Mouse (Mus musculus) frontal cortex, postnatal 10 days (tissue): Measurements from ENCODE around the gene Tmod3.
"Not testable (repeated sequence)": the region's sequence is repeated elsewhere in the genome, so short reads cannot be mapped to it uniquely, and the experiment has no call there.

ENCODE experiments used
- DNase-seq, 2 experiments: peaks; one replicate each; pipeline ENCODE4 v3.0.0; 2022; ENCODE audit warnings: low spot score in 2 of 2, mixed read lengths in 1 of 2

The Tmod3 gene

DNA sequence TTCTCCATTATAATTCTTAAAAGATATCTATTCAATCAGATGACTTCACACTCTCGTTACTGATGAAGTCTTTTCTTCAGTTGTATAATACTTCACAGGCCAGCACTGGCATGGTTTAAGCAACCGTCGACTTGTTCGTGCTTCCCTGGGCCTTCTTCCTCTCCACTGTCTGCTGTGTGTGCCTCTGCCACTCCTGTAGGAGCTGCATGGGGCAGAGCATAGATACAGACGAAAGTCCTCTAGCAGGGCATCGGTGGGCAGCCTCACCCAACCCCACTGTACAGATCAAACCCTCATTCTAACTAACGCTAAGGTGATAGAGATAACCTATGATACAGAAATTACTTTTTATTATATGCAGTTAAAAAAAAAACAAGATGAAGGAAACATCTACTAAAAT lies 60.9 kb downstream of the Tmod3 start:
- DNase-seq = no peak

GRCm38 (mm10) chr9:75495945-75496344 lies 63.5 kb downstream of the Tmod3 start:
- DNase-seq = no peak

GRCm38 (mm10) chr9:75494407-75495005 lies 65.0 kb downstream of the Tmod3 start:
- DNase-seq = no peak

DNA sequence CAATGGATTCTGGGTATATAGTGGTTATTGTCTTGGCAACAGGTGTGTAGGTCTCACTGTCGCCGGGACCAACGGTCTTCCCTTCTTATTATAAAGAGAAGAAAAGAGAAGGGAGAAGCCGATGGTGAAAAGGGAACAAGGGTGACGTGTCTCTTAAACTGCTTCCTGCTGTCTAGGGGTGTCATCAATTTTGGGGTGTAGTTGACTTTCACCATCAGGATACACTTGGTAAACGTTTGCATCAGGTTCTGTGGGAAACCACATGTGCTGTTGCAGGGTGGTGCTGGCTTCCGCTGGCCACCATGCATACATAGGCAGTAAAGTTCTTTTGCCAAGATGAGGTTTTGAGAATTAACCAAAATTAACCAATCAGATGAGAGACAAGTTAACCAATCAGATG lies 71.2 kb downstream of the Tmod3 start:
- DNase-seq = not testable (repeated sequence)

- DNase-seq = no peak
Measured at GRCm38 (mm10) chr9:75485231-75485630, 74.2 kb downstream of the Tmod3 start.

DNA sequence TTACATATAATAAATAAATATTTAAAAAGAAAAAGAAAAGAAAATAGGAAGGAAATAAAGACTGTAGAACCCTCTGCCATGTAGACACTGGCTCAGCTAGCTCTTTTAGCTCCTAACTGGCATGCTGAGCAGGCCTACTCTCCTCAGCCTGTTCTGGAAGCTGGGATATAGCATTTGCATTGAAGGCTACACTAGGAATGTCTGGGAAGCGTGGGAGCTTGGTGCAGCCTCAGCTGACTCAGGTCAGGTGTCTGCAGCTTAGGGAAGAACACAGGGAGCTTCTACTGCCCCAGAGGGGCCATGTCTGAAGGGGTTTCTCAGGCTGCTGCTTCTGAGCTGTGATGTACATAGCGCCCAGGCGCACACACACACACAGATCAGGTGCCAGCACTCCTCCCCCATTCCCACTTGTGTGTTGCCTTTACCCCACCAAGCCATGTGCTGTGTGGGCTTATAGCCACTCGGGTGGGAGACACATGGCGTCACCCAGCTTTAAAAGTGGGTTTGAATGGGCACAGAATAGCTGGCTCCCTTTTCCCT lies 78.9 kb downstream of the Tmod3 start:
- no peak for DNase-seq

DNA sequence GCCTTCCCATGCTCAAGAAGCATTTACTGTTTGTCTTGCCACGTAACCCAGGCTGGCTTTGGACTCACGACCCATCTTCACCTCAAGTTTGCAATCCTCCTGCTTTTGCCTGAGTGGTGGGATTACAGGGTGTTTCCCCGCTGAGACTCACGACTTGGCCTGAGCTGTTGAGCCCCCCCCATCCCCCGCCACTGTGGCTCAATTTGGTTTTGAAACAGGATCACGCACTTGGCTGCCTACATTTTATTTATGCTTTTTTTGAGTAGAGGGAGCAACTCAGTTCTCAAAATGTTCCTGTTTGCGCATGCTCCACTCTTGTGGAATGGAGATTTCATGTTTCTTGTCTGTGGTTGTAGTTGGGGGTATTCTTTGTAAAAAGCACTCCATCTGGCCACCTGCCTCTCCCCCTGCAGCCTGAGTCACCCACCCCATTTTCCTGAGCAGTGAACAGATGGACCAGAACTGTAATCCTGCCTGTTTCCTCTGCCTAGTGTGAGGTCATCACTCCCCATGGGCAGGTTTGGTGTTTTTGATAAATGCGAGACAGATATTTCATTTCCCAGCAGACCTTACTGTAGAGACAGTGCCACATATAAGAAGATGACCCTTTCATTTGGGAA lies 80.2 kb downstream of the Tmod3 start:
- no peak for DNase-seq

DNA sequence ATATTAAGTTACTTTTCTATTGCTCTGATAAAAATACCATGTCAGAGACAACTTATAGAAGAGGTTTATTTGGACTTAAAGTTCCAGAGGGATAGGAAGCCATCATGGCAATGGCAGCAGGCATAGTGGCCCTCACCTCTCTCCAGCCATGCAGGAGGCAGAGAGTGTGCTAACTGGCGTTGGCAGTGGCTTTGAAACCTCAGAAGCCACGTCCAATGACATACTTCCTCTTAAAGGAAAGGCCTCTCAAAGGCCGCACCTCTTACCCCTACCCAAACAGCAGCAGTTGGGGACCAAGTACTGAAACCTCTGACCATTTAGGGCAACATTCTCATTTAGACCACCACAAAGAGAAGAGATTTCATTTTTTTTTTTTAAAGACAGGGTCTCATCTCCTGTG lies 82.2 kb downstream of the Tmod3 start:
- DNase-seq = no peak

DNA sequence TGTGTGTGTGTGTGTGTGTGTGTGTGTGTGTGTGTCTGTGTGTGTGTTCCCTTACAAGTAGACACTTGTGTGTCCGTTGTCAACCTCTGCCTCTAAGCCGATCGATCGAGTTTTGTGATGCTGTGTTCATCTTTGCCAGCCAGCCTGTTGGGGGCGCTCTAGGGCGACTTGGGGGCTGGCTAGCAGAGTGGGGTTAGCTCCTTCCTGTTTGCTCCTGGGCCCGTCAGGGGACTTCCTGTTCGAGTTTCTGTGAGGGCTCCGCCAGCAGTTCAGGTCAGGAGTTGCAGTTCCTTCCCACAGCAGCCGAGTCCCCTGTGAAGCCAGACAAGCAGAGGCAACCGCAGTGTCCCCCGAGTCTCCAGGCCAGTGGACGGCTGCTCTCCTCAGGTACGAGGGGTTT lies 91.2 kb downstream of the Tmod3 start:
- no peak for DNase-seq

DNA sequence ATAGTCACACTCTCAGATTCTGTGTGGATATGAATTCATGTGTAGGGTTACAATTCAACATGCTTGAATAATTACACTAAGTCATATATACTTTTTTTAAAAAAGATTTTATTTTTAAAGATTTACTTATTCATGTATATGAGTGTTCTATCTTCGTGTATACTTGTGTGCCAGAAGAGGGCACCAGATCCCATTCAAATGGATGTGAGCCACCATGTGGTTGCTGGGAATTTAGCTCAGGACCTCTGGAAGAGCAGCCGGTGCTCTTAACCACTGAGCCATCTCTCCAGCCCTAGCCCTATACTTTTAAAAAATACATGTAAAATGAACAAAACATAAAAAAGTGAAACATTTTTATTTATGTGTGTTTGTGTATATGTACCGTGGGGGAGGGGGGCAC lies 91.9 kb downstream of the Tmod3 start:
- no peak for DNase-seq

GRCm38 (mm10) chr9:75466641-75467040 lies 92.8 kb downstream of the Tmod3 start:
- DNase-seq = no peak

GRCm38 (mm10) chr9:75465856-75466255 lies 93.6 kb downstream of the Tmod3 start:
- DNase-seq = no peak

DNA sequence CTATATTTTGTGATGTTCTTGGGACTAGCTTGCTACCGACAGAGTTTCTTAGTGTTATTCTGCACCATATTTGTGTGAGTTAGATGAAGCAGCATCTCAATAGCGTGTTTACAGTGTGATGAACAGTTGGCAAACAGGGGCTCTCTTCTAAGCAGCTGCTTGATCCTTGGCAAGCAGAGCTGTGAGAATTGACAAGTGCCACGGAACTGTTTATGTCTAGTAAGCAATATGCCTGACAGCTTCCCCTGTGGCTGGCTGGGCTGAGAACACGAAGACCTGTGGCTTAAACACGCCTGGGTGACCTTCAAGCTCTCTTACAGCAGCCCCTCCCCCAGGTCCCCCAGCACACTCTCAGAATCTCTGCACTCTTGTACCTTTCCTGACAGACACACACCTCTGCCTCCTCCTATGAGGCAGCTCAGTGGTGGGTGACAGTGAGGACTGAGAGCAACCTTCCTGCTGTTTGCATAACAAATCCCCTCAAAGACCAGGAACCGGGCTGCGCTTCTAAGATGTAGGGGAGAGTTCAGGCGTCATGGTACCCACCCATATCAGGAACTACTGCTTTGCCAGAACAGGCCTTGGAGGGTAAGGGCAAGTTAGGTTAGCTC lies 96.3 kb downstream of the Tmod3 start:
- no peak for DNase-seq

DNA sequence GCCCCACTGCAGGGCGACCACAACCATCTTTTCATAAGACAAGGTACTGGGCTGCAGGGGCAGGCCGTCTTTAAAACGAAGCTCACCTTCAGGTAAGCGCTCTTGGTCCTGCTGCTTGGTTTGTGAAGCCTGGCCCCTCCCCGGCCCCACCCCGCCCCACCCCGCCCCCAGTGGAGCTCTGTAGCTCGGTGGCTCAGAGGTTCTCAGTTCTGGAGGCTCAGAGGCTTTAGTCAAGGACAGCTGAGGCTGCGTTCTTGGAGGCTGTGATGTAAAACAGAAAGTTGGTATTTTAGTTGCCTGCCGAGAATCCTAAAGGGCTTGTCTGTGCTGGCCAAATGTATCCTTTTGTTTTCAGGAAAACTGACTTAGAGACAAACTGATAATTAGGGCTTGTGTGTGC lies 103.8 kb downstream of the Tmod3 start:
- no peak for DNase-seq

DNA sequence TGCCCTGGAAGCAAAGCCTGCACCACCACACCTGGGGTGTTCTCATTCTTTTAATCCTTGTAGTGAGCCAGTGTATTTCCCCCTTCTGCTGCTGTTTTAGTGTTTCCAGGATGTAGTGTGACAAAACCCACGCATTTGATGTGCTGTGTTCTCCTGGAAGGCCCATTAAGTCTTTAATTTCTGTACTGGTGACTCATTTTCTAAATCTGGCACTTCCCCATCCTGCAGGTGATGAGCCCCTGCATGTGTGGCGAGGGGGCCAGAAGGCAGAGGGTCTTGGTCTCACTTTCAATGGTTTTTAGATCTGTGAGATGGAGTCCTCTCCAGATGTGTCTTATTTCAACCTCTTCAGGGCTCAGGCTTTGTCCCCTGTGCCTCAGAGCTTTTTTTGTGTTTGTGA lies 105.5 kb downstream of the Tmod3 start:
- DNase-seq = no peak

DNA sequence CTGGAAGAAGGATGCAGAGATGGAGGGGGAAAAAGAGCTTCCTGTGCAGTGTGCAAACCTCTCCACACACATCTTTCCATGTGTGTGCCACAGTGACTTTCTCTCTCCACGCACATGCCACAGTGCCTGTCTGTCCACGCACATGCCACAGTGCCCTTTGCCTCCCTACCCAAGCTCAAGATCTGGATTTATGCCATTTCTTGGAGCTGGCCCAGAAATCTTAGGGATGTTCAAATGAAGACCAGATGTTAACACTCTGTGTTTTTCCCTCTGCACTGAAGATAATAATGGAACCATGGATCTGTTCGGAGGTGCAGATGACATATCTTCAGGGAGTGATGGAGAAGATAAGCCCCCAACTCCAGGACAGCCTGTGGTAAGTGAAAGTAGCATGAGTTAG lies 111.4 kb downstream of the Tmod3 start:
- DNase-seq = no peak
